ENCODE assay signal across 8 mouse cellular contexts in genomic region chr7:16746093-16746492, GRCm38 (mm10). TPM values are rescaled to one million over a fixed set of nuclear protein-coding genes. Genes with fewer than 3 reads are reported as not detected.
A peak's percentile ranks its signal among the peaks of the same experiment; 100 is the strongest.
DNase-seq lines count a peak whose midpoint lies in the region; ATAC-seq and TF ChIP-seq lines count a peak whose summit lies in the region.

No protein-coding gene starts in this region.

- no peaks in the 10 kb centered on the region for H3K27me3 ChIP-seq in embryonic facial prominence, embryonic 14.5 days (replicated peaks; ENCODE audit: control insufficient read depth, insufficient read depth, low read length)
- H3K27me3 ChIP-seq in kidney, adult 2 months (replicated peaks; ENCODE audit: control insufficient read depth, insufficient read depth, low read length), result no peaks in the 10 kb centered on the region
- H3K27me3 ChIP-seq in liver, embryonic 13.5 days, result no peaks in the 10 kb centered on the region
- H3K27me3 ChIP-seq in neural tube, embryonic 14.5 days (ENCODE audit: control insufficient read depth, insufficient read depth, low read length), result no peaks in the 10 kb centered on the region

- 56% methylated on average over 3 of the region's 3 CpGs for WGBS in embryonic facial prominence, embryonic 14.5 days
- 65% methylated on average over 3 of the region's 3 CpGs for WGBS in kidney, adult 2 months
- WGBS in liver, embryonic 13.5 days (ENCODE audit: insufficient replicate concordance), result 53% methylated on average over 3 of the region's 3 CpGs
- WGBS in neural tube, embryonic 14.5 days, result 61% methylated on average over 3 of the region's 3 CpGs

- no peak for TF ChIP-seq POLR2A in kidney, adult 2 months (IDR thresholded peaks at IDR 0.05; ENCODE audit: low read depth, low read length)

- no peak overlapping the region for H3K4me3 ChIP-seq in embryonic facial prominence, embryonic 14.5 days (ENCODE audit: low read depth, low read length)
- H3K4me3 ChIP-seq in kidney, adult 2 months (ENCODE audit: insufficient read depth, low read depth, low read length), result no peak overlapping the region
- H3K4me3 ChIP-seq in liver, embryonic 13.5 days (replicated peaks), result no peak overlapping the region
- no peak overlapping the region for H3K4me3 ChIP-seq in neural tube, embryonic 14.5 days (ENCODE audit: low read depth, low read length)

- peaks cover 58% of the 10 kb centered on the region for H3K36me3 ChIP-seq in embryonic facial prominence, embryonic 14.5 days (ENCODE audit: control insufficient read depth, insufficient read depth, low read length)
- no peaks in the 10 kb centered on the region for H3K36me3 ChIP-seq in kidney, adult 2 months (ENCODE audit: control insufficient read depth, insufficient read depth, low read length)
- peaks cover 70% of the 10 kb centered on the region for H3K36me3 ChIP-seq in liver, embryonic 13.5 days
- peaks cover 37% of the 10 kb centered on the region for H3K36me3 ChIP-seq in neural tube, embryonic 14.5 days (ENCODE audit: control insufficient read depth, insufficient read depth, low read length)

- H3K9me3 ChIP-seq in embryonic facial prominence, embryonic 14.5 days (ENCODE audit: control insufficient read depth, low read length), result no peaks in the 10 kb centered on the region
- no peaks in the 10 kb centered on the region for H3K9me3 ChIP-seq in liver, embryonic 13.5 days (replicated peaks)
- H3K9me3 ChIP-seq in neural tube, embryonic 14.5 days (ENCODE audit: control insufficient read depth, low read length), result no peaks in the 10 kb centered on the region

- H3K4me1 ChIP-seq in embryonic facial prominence, embryonic 14.5 days (ENCODE audit: control insufficient read depth, insufficient read depth, low read length), result no peaks in the 10 kb centered on the region
- H3K4me1 ChIP-seq in kidney, adult 2 months (ENCODE audit: control insufficient read depth, insufficient read depth, low read length), result no peaks in the 10 kb centered on the region
- H3K4me1 ChIP-seq in liver, embryonic 13.5 days (replicated peaks), result peaks cover 4% of the 10 kb centered on the region
- no peaks in the 10 kb centered on the region for H3K4me1 ChIP-seq in neural tube, embryonic 14.5 days (ENCODE audit: control insufficient read depth, insufficient read depth, low read length)

- peak; percentile 44 for DNase-seq in left cerebral cortex, adult 11 months (ENCODE audit: low spot score)
- DNase-seq in left cerebral cortex, adult 8-10 months (ENCODE audit: low spot score in 2 of 2), result no peak
- peak; percentile 75 for DNase-seq in ZHBTc4 (ENCODE audit: low read depth, low spot score)
- DNase-seq in embryonic facial prominence, embryonic 14.5 days (ENCODE audit: low spot score), result peak; percentile 88
- peak; percentile 66 for DNase-seq in kidney, adult 2 months
- DNase-seq in liver, embryonic 13.5 days, result peak; percentile 48
- no peak for DNase-seq in ovary, postnatal 10 days (ENCODE audit: low spot score)

- peak; percentile 48 for TF ChIP-seq CTCF in kidney, adult 2 months (conservative IDR thresholded peaks at IDR 0.05; ENCODE audit: insufficient read depth, insufficient read length, low read depth, low read length)

- no peak overlapping the region for H3K4me2 ChIP-seq in embryonic facial prominence, embryonic 14.5 days (ENCODE audit: low read depth, low read length)
- H3K4me2 ChIP-seq in liver, embryonic 13.5 days, result no peak overlapping the region
- H3K4me2 ChIP-seq in neural tube, embryonic 14.5 days (ENCODE audit: low read depth, low read length), result no peak overlapping the region

- H3K9ac ChIP-seq in embryonic facial prominence, embryonic 14.5 days (ENCODE audit: low read depth, low read length), result no peak overlapping the region
- H3K9ac ChIP-seq in liver, embryonic 13.5 days, result no peak overlapping the region
- no peak overlapping the region for H3K9ac ChIP-seq in neural tube, embryonic 14.5 days (replicated peaks; ENCODE audit: low read depth, low read length)

- ATAC-seq in embryonic facial prominence, embryonic 14.5 days (ENCODE audit: low read depth), result no peak
- peak; percentile 37 for ATAC-seq in liver, embryonic 13.5 days (ENCODE audit: low read depth)
- ATAC-seq in neural tube, embryonic 14.5 days (ENCODE audit: low read depth), result 0 out of 2 replicates have a peak, but pooled peaks have one; percentile 66

- no peak overlapping the region for H3K27ac ChIP-seq in embryonic facial prominence, embryonic 14.5 days (replicated peaks; ENCODE audit: low read depth, low read length)
- H3K27ac ChIP-seq in kidney, adult 2 months (ENCODE audit: insufficient read depth, low read depth, low read length), result no peak overlapping the region
- no peak overlapping the region for H3K27ac ChIP-seq in liver, embryonic 13.5 days
- no peak overlapping the region for H3K27ac ChIP-seq in neural tube, embryonic 14.5 days (ENCODE audit: low read depth, low read length)

RNA-seq across cellular contexts. Expression of gene Ap2s1, which starts 7.9 kb away (rescaled TPM):
- 100 to 1,000 TPM; 244 to 255 (median 248) TPM for total RNA-seq in left cerebral cortex, adult 8-10 months (2022)
- 278 and 286 TPM in 2 replicates for polyA plus RNA-seq in embryonic facial prominence, embryonic 14.5 days (2014; fragmentation: Nextera tagmentation; extraction: Ambion mirVana)
- polyA plus RNA-seq in kidney, adult 2 months (2012; rRNA removed), result 288 and 300 TPM in 2 replicates
- 195 and 202 TPM in 2 replicates for polyA plus RNA-seq in liver, embryonic 13.5 days (2015; fragmentation: Nextera tagmentation; extraction: Ambion mirVana)
- polyA plus RNA-seq in neural tube, embryonic 14.5 days (2014; fragmentation: Nextera tagmentation; extraction: Ambion mirVana), result 404 and 458 TPM in 2 replicates

RNA-seq across cellular contexts. Expression of gene Ceacam9, which starts 24.4 kb away (rescaled TPM):
- under 1 TPM in 2 of 4 experiments, not detected in 2; 0.23 to 0.28 TPM for total RNA-seq in left cerebral cortex, adult 8-10 months (2022)
- polyA plus RNA-seq in embryonic facial prominence, embryonic 14.5 days (2014; fragmentation: Nextera tagmentation; extraction: Ambion mirVana), result not detected in 2 replicates
- polyA plus RNA-seq in kidney, adult 2 months (2012; rRNA removed), result not detected in 2 replicates
- polyA plus RNA-seq in liver, embryonic 13.5 days (2015; fragmentation: Nextera tagmentation; extraction: Ambion mirVana), result not detected in 2 replicates
- polyA plus RNA-seq in neural tube, embryonic 14.5 days (2014; fragmentation: Nextera tagmentation; extraction: Ambion mirVana), result 0.26 and 0.33 TPM in 2 replicates

RNA-seq across cellular contexts. Expression of gene Slc1a5, which starts 35.0 kb away (rescaled TPM):
- 1 to 10 TPM; 4.3 to 7.4 (median 7.0) TPM for total RNA-seq in left cerebral cortex, adult 8-10 months (2022)
- 26.5 and 27.5 TPM in 2 replicates for polyA plus RNA-seq in embryonic facial prominence, embryonic 14.5 days (2014; fragmentation: Nextera tagmentation; extraction: Ambion mirVana)
- polyA plus RNA-seq in kidney, adult 2 months (2012; rRNA removed), result 74.6 and 95.2 TPM in 2 replicates
- 92.3 and 93.0 TPM in 2 replicates for polyA plus RNA-seq in liver, embryonic 13.5 days (2015; fragmentation: Nextera tagmentation; extraction: Ambion mirVana)
- polyA plus RNA-seq in neural tube, embryonic 14.5 days (2014; fragmentation: Nextera tagmentation; extraction: Ambion mirVana), result 4.5 and 4.6 TPM in 2 replicates

Comparison
In these comparisons a context has a peak if more than half of its experiments do, and no peak if none do; other contexts are left out.
1. DNase-seq: peak in left cerebral cortex, adult 11 months (single experiment), ZHBTc4 (single experiment), embryonic facial prominence, embryonic 14.5 days (single experiment), kidney, adult 2 months (single experiment) and liver, embryonic 13.5 days (single experiment); none in left cerebral cortex, adult 8-10 months (0 of 2) and ovary, postnatal 10 days (single experiment).